In genomic region chr13:119696496-119696895, GRCm38 (mm10) we compare ENCODE assay signal across 26 mouse cellular contexts. TPM values are rescaled to one million over a fixed set of nuclear protein-coding genes. Genes with fewer than 3 reads are reported as not detected.
A peak's percentile ranks its signal among the peaks of the same experiment; 100 is the strongest.
DNase-seq lines count a peak whose midpoint lies in the region; ATAC-seq and TF ChIP-seq lines count a peak whose summit lies in the region.
"Had no signal": no experiment of that assay in that cellular context is flagged by ENCODE, and none has a peak within 500 bp of the region (broad histone marks: within the 10 kb centered on the region; RNA-seq: fewer than 3 reads in every experiment).

No protein-coding gene starts in this region.

- H3K79me2 ChIP-seq in liver, adult 2 months (ENCODE audit: control insufficient read depth, insufficient read depth, low read length) = peaks cover 8% of the 10 kb centered on the region; the same call in 1 of the 2 replicates

- no peaks in the 10 kb centered on the region for H3K27me3 ChIP-seq in hindbrain, embryonic 15.5 days
- no peaks in the 10 kb centered on the region for H3K27me3 ChIP-seq in hindbrain, embryonic 16.5 days (replicated peaks; ENCODE audit: control insufficient read depth, insufficient read depth, low read length)
- H3K27me3 ChIP-seq in liver, adult 2 months (ENCODE audit: control insufficient read depth, insufficient read depth, low read length) = no peaks in the 10 kb centered on the region
- H3K27me3 ChIP-seq in liver, embryonic 11.5 days (replicated peaks; ENCODE audit: control insufficient read depth, insufficient read depth, low read length) = no peaks in the 10 kb centered on the region
- H3K27me3 ChIP-seq: CH12.LX; embryonic facial prominence, embryonic 13.5 days; forebrain, embryonic 12.5 days; forebrain, embryonic 15.5 days; heart, embryonic 12.5 days; heart, embryonic 15.5 days had no signal

- TF ChIP-seq CTCF in liver, adult 2 months (IDR thresholded peaks at IDR 0.05; ENCODE audit: low read depth, low read length) = no peak

- peaks cover 61% of the 10 kb centered on the region for H3K4me1 ChIP-seq in hindbrain, embryonic 15.5 days (replicated peaks)
- H3K4me1 ChIP-seq in hindbrain, embryonic 16.5 days (ENCODE audit: control insufficient read depth, insufficient read depth, low read depth, low read length) = peaks cover 36% of the 10 kb centered on the region
- H3K4me1 ChIP-seq in liver, adult 2 months (ENCODE audit: control insufficient read depth, insufficient read depth, low read length) = peaks cover 26% of the 10 kb centered on the region
- peaks cover 5% of the 10 kb centered on the region; the same call in 1 of the 2 replicates for H3K4me1 ChIP-seq in liver, embryonic 11.5 days (replicated peaks; ENCODE audit: control insufficient read depth, insufficient read depth, low read length)

- no peak for TF ChIP-seq POLR2A in liver, adult 2 months (IDR thresholded peaks at IDR 0.05; ENCODE audit: extremely low read depth, insufficient read depth, low read length)

- no peak overlapping the region for H3K9ac ChIP-seq in hindbrain, embryonic 15.5 days
- no peak overlapping the region for H3K9ac ChIP-seq in hindbrain, embryonic 16.5 days (ENCODE audit: low read depth, low read length)
- H3K9ac ChIP-seq in liver, adult 2 months (ENCODE audit: low read depth, low read length) = no peak overlapping the region
- no peak overlapping the region for H3K9ac ChIP-seq in liver, embryonic 11.5 days (ENCODE audit: low read depth, low read length)
- H3K9ac ChIP-seq: embryonic facial prominence, embryonic 13.5 days; forebrain, embryonic 12.5 days; forebrain, embryonic 15.5 days; heart, embryonic 12.5 days; heart, embryonic 15.5 days had no signal

- no peak for ATAC-seq in hindbrain, embryonic 15.5 days (ENCODE audit: low FRiP score, low read depth)
- ATAC-seq in hindbrain, embryonic 16.5 days = no peak
- no peak for ATAC-seq in liver, embryonic 11.5 days (replicated peaks; ENCODE audit: low FRiP score)
- ATAC-seq: forebrain, embryonic 15.5 days had no signal

- peak overlapping the region; percentile 21; the same call in 1 of the 2 replicates for H3K4me2 ChIP-seq in hindbrain, embryonic 15.5 days
- no peak overlapping the region for H3K4me2 ChIP-seq in hindbrain, embryonic 16.5 days (ENCODE audit: low read length)
- H3K4me2 ChIP-seq in liver, embryonic 11.5 days = no peak overlapping the region
- H3K4me2 ChIP-seq: forebrain, embryonic 15.5 days; heart, embryonic 12.5 days; heart, embryonic 15.5 days had no signal

- no peak overlapping the region for H3K4me3 ChIP-seq in hindbrain, embryonic 15.5 days
- H3K4me3 ChIP-seq in hindbrain, embryonic 16.5 days (ENCODE audit: low read length) = no peak overlapping the region
- H3K4me3 ChIP-seq in liver, adult 2 months (ENCODE audit: insufficient read depth, low read depth, low read length) = no peak overlapping the region
- H3K4me3 ChIP-seq in liver, embryonic 11.5 days (ENCODE audit: low read depth, low read length) = no peak overlapping the region
- H3K4me3 ChIP-seq: embryonic facial prominence, embryonic 10.5 days; embryonic facial prominence, embryonic 13.5 days; erythroblast, embryonic 14.5 days; forebrain, embryonic 12.5 days; forebrain, embryonic 15.5 days; heart, embryonic 12.5 days; heart, embryonic 15.5 days had no signal

- WGBS in hindbrain, embryonic 15.5 days = 59% methylated on average over 1 of the region's 1 CpGs
- 64% methylated on average over 1 of the region's 1 CpGs for WGBS in hindbrain, embryonic 16.5 days
- 17% methylated on average over 1 of the region's 1 CpGs for WGBS in liver, adult 2 months
- 80% methylated on average over 1 of the region's 1 CpGs for WGBS in liver, embryonic 11.5 days

- peaks cover 21% of the 10 kb centered on the region for H3K36me3 ChIP-seq in hindbrain, embryonic 15.5 days
- peaks cover 15% of the 10 kb centered on the region for H3K36me3 ChIP-seq in hindbrain, embryonic 16.5 days (ENCODE audit: control insufficient read depth, insufficient read depth, low read length)
- H3K36me3 ChIP-seq in liver, adult 2 months (ENCODE audit: control insufficient read depth, insufficient read depth, low read length) = peaks cover 23% of the 10 kb centered on the region
- peaks cover 7% of the 10 kb centered on the region for H3K36me3 ChIP-seq in liver, embryonic 11.5 days (ENCODE audit: control insufficient read depth, insufficient read depth, low read length)

- H3K27ac ChIP-seq in hindbrain, embryonic 15.5 days (replicated peaks) = no peak overlapping the region
- H3K27ac ChIP-seq in hindbrain, embryonic 16.5 days (ENCODE audit: low read depth, low read length) = no peak overlapping the region
- no peak overlapping the region for H3K27ac ChIP-seq in liver, adult 2 months (replicated peaks; ENCODE audit: insufficient read depth, low read depth, low read length)
- H3K27ac ChIP-seq in liver, embryonic 11.5 days (ENCODE audit: low read depth, low read length) = no peak overlapping the region
- H3K27ac ChIP-seq: embryonic facial prominence, embryonic 10.5 days; embryonic facial prominence, embryonic 13.5 days; forebrain, embryonic 12.5 days; forebrain, embryonic 15.5 days; heart, embryonic 15.5 days had no signal

- no peaks in the 10 kb centered on the region for H3K9me3 ChIP-seq in hindbrain, embryonic 15.5 days
- H3K9me3 ChIP-seq in hindbrain, embryonic 16.5 days (ENCODE audit: control insufficient read depth, low read length) = no peaks in the 10 kb centered on the region
- H3K9me3 ChIP-seq in liver, embryonic 11.5 days (ENCODE audit: control insufficient read depth, low read length) = no peaks in the 10 kb centered on the region
- H3K9me3 ChIP-seq: embryonic facial prominence, embryonic 10.5 days; embryonic facial prominence, embryonic 13.5 days; forebrain, embryonic 12.5 days; forebrain, embryonic 15.5 days; heart, embryonic 12.5 days; heart, embryonic 15.5 days had no signal

- DNase-seq in liver, adult 2 months (ENCODE audit: extremely low read depth, low read depth, low spot score) = peak; percentile 81
- DNase-seq in liver, embryonic 11.5 days (ENCODE audit: low spot score) = no peak
- peak; percentile 51 for DNase-seq in ES-CJ7 (ENCODE audit: low read depth, low spot score)
- DNase-seq in cerebellum, adult 11 months = no peak
- DNase-seq in heart, postnatal 14 days = no peak
- DNase-seq: adrenal gland, postnatal 14 days; B cell, adult 2 months; cerebellum, adult 11-12 months; cerebellum, adult 8-10 months; cerebellum, postnatal 10 days; cerebellum, postnatal 36 days; embryo, embryonic 11 days; gastrocnemius, postnatal 25 days; heart, adult 18-20 months; heart, postnatal 10 days; heart, postnatal 4 days had no signal

- intact Hi-C loops in heart, postnatal 14 days (cut with DNase I) = loop anchor here (5.0 kb wide), 1 partner anchor 91 kb away; no protein-coding TSS in a partner anchor

RNA-seq across cellular contexts. Expression of gene Hmgcs1, which starts 6.3 kb away (rescaled TPM):
- polyA plus RNA-seq in hindbrain, embryonic 15.5 days (2015; fragmentation: Nextera tagmentation; extraction: Ambion mirVana) = 514 and 529 TPM in 2 replicates
- polyA plus RNA-seq in hindbrain, embryonic 16.5 days (2015; fragmentation: Nextera tagmentation; extraction: Ambion mirVana) = 567 and 577 TPM in 2 replicates
- total RNA-seq in liver, adult 2 months (2014; rRNA removed) = 350 and 447 TPM in 2 replicates
- 99.8 and 112 TPM in 2 replicates for polyA plus RNA-seq in liver, adult 2 months (2012; rRNA removed)
- polyA plus RNA-seq in liver, embryonic 11.5 days (2014; fragmentation: Nextera tagmentation; extraction: Ambion mirVana) = 119 and 136 TPM in 2 replicates
- total RNA-seq in heart, postnatal 14 days (2021) = 10 to 100 TPM; 50.6 to 51.5 TPM

RNA-seq across cellular contexts. Expression of gene Nim1k, which starts 59.2 kb away (rescaled TPM):
- polyA plus RNA-seq in hindbrain, embryonic 15.5 days (2015; fragmentation: Nextera tagmentation; extraction: Ambion mirVana) = 5.4 and 5.5 TPM in 2 replicates
- polyA plus RNA-seq in hindbrain, embryonic 16.5 days (2015; fragmentation: Nextera tagmentation; extraction: Ambion mirVana) = 6.7 and 7.5 TPM in 2 replicates
- 1.1 and 1.3 TPM in 2 replicates for total RNA-seq in liver, adult 2 months (2014; rRNA removed)
- polyA plus RNA-seq in liver, adult 2 months (2012; rRNA removed) = 0.81 and 0.90 TPM in 2 replicates
- polyA plus RNA-seq in liver, embryonic 11.5 days (2014; fragmentation: Nextera tagmentation; extraction: Ambion mirVana) = 0.19 and 0.36 TPM in 2 replicates
- total RNA-seq in heart, postnatal 14 days (2021) = under 1 TPM; 0.88 to 0.93 TPM
- polyA plus RNA-seq: erythroblast, embryonic 14.5 days had no signal

Comparison
In these comparisons a context has a peak if more than half of its experiments do, and no peak if none do; other contexts are left out.
1. DNase-seq: peak in liver, adult 2 months (single experiment) and ES-CJ7 (single experiment); none in liver, embryonic 11.5 days (single experiment), cerebellum, adult 11 months (single experiment) and heart, postnatal 14 days (0 of 2).